Mouse (Mus musculus): ENCODE measurements around the gene Ampd3.
A peak's percentile ranks its signal among the peaks of the same experiment; 100 is the strongest.

Gene Ampd3

DNA sequence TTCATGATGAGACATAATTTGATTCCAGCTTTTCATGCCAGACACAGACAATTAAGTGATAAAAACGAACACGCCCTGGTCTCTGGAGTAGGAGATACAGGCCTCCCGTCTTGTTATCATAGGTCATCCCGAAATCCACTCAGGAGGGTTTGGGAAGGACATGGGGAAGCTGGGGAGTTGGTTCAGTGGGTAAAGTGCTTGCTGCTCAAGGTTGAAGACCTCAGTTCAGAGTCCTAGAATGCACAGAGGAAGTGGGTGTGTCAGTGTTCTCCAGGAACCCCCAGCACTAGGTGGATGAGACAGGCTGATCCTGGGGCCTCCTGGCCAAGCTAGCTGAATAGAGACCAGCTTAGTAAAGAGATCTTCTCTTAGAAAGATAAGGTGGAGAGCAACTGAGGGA, 2.9 kb downstream of the Ampd3 start:
- DNase-seq, result no peak

- DNase-seq, result no peak
Observed at GRCm38 (mm10) chr7:110772343-110772742, 4.3 kb downstream of the Ampd3 start.

GRCm38 (mm10) chr7:110773204-110774002, 5.4 kb downstream of the Ampd3 start:
- peak in 1 of 2 experiments; percentile 52 for DNase-seq

DNA sequence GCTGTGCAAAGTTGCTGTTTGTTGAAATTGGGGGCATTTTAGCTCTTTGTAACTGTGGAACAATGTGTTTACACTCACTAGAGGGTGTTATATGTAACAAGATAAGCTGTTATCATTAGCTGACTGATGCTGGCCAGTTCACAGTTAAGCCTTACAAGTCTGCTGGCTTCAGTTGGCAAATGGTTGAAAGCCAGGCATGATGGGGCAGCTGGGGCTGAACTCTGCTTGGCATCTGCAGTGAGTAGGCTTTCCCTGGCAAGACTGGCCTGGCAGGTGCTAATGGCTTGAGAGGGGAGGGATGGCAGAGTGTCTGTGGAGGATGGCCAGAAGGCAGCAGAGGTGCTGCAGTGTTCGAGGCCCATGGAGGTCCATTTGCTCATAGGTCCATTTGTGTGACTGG, 6.1 kb downstream of the Ampd3 start:
- DNase-seq, result no peak

DNA sequence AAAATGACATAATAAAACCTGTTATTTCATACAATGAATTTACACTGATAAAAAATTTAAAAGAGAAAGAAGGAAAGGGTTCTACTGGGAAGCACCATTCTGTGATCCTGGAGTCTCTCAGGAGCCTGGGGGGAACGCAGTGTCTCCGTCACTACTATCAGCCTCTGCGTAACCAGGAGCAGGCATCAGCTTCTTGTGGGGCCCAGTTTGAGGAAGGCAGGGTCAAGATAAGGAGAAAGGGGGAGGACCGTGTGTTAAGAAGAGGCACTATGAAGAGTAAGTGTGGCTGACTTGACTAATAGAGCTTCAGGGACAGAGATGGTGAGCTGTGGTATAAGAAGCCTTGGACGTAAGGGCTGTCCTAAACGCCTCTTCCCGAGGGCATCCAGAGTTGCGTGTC, 6.7 kb downstream of the Ampd3 start:
- no peak for DNase-seq

GRCm38 (mm10) chr7:110777146-110778001, 9.4 kb downstream of the Ampd3 start:
- DNase-seq, result peak in 1 of 2 experiments; percentile 43

- DNase-seq, result no peak
Observed at GRCm38 (mm10) chr7:110778933-110779332, 10.9 kb downstream of the Ampd3 start.

DNA sequence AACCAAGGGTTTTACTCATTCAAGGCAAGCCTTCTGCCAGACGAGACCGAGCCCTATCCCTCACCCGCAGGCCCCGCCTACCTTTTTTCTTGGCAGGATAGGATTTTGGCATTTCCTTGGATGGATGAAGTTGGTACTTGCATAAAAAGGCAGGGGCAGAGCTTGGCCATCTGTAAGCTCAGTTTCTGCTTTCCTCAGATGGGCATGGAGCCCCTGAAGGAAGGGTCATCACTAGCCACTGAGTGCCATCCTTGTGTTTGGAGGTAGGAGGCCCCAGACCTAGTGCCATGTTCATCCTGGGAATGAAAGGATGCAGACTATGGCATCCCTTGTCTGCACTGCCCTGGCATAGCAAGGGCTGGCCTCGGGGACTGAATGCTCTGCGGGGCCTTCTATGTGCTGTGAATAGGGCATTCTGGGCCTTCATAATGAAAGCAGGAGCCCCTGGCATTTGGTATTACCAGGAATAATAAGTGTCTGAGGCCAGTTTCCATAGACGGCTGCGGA, 11.7 kb downstream of the Ampd3 start:
- DNase-seq, result no peak

DNA sequence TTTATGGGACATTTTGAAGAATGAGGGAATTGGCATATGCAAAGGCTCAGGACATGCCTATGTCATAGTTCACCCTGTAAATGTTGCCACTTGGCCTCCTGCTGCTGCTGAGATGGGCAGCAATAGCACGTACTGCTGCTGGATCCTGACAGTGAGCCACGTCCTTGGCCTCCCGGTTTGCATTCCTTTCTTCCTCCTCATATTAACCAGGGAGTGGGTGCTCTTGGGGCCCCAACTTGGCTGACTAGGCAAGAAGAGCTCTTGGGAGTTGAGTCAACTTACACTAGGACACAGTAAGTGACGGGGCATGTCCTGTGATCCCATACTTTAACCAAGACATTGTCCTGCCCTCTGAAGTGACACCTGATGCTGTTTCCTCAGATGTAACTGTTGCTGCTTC, 12.5 kb downstream of the Ampd3 start:
- no peak for DNase-seq

DNA sequence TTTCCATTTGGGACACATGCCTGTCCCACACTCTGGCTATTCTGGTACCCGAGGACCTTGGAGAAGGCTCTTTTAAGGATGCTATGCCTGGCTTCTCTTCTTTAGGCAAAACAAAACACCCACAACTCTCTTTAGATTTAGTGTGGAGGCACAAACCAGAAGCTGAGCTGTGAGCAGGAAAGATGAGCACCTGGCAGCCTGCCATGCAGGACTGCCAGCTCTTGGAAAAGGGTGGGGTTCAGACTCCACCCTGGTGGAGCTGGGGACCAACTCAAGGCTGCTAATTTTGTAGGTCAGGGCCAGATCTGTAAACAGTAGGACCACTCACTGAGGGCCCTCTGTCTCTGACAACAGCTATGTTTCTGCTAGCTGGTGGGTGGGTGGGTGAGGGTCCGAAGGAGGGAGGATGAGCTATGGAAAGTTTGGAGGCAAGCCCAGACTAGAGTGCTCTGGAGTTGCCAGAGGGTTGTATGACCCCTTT, 13.3 kb downstream of the Ampd3 start:
- peak in 1 of 2 experiments; percentile 48 for DNase-seq

DNA sequence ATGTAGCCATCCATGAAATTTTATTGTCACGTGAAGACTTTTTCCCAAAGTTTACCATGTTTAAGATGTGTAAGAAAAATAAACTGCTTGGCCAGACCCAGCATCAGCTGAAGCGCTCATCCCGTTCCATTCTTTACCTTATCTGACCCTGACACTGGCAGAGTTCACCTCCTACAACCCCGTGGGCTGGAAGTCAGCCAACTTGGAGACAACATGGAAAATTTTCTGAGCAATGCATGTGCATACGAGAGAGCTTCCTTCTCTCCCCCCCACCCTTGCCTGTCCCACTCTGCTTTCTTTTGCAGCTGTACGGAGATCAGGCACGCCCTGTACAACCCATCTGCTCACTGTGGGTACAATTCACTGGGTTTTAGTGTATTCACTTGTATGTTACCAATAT, 14.1 kb downstream of the Ampd3 start:
- DNase-seq, result peak in 1 of 2 experiments; percentile 40

DNA sequence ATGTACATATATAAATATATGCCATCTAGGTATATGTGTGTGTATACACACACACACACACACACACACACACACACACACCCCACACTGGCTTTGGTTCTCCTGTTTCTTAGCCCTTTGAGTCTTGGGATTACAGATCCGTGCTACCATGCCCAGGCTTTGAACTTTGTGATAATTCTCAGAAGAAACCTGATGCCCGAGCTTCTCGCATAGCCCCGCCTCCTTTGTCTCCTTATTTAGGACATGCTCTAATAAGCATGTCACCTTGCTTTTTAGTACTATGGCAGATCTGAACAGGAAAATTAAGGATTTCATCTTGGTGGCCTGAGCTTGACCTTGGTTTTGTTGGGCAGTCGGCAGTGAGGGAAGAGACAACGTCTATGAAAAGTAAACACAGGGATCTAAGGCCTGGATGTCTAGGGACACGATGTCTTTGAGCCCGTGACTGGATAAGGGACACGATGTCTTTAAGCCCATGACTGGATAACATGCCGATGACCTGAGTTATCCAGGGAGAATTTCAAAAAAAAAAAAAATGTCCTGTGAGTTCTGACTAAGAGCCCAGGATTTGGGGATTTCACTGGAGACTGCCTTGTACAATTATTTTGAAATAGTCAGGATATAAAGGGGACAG, 15.0 kb downstream of the Ampd3 start:
- DNase-seq, result no peak

DNA sequence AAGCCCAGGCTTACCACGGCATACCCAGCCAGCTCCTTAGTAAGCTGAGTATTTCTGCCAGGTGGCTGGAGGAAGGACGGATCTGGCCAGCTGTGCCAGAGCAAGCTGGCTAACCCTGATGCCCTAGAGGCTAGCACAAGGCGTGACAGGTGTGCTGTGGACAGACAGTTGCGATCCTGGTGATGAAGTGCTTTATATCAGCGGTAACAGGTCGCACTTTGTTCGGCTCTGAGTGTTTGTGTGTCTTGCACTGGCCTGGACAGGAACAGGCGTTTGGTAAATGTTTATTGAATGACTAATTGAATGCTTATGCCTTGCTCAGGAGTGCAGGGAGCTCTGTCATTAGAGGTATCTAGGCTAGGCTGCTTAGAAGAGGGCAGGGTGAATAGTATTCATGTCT, 17.0 kb downstream of the Ampd3 start:
- DNase-seq, result no peak

GRCm38 (mm10) chr7:110785741-110786146, 17.7 kb downstream of the Ampd3 start:
- DNase-seq, result no peak

DNA sequence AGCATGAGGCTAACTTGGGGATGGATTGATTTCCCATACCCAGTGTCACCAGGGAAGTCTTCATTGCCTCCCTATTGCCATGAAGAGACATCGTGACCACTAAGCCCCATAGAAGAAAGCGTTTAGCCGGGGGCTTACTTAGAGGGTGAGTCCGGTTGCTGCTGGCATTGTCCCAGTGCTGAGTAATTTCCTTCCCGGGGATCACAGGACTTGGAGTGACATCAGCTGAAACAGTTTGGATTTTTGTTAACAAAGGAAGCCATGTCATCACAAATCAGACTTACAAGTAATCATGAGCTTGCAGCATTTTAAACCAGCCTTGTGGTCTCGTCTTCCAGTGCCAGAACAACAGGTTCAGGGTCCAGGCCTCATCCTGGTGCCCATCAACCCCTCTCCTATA, 19.3 kb downstream of the Ampd3 start:
- peak; percentile 70 to 72 for DNase-seq

DNA sequence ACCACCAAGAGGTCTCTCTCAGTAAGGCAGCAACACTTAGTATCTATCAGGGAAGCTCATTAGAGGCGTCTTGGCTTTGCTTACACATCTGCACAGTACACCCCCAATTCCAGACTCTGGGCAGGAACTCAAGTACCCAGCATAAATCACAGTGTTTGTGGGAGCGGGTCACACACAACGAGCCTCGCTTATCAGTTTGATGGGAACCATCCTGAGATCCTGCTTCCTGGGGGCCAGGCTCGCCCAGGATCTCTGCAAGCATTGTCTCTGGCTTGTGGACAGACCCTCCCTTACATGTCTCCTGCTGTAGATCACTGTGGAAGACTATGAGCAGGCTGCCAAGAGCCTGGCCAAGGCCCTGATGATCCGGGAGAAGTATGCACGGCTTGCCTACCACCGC, 22.9 kb downstream of the Ampd3 start:
- DNase-seq, result no peak

DNA sequence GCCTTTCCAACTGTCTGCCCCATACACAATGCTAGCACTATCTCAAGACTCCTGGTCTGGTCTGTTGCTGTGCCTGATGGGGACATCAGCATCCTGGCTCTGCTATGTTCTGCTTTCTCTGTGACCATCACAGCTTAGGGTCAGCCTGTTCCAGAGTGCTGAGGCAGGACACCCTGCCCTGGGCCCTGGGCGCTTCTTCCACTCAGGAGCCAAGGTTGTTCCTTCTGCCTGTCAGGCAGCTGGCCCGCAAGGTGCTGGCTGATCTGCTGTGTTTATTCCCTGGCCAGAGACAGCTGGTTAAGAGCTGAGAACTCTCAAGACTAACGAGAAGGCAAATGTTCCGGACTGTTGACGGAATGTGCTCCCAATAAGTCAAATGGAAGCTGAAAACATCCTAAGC, 24.2 kb downstream of the Ampd3 start:
- no peak for DNase-seq

DNA sequence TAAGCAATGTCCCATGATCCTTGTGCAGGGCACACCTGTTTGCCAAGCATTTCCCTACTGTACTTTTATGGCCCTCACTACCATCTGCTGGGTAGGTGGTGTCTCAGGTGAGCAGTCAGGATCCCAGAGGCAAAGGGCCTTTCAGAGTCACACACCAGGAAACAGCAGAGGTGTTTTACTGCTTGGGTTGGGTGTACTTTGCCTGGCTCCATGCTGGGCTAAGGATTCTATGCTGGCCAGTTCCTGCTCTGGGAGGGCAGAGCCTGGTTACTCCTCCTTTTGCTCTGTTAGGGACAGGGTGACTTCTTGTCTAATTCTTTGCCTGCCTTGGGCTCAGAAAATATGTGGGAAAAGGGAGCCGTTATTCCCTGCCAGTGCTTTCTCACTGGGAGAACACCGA, 24.8 kb downstream of the Ampd3 start:
- no peak for DNase-seq

GRCm38 (mm10) chr7:110794722-110795121, 26.7 kb downstream of the Ampd3 start:
- DNase-seq, result no peak

DNA sequence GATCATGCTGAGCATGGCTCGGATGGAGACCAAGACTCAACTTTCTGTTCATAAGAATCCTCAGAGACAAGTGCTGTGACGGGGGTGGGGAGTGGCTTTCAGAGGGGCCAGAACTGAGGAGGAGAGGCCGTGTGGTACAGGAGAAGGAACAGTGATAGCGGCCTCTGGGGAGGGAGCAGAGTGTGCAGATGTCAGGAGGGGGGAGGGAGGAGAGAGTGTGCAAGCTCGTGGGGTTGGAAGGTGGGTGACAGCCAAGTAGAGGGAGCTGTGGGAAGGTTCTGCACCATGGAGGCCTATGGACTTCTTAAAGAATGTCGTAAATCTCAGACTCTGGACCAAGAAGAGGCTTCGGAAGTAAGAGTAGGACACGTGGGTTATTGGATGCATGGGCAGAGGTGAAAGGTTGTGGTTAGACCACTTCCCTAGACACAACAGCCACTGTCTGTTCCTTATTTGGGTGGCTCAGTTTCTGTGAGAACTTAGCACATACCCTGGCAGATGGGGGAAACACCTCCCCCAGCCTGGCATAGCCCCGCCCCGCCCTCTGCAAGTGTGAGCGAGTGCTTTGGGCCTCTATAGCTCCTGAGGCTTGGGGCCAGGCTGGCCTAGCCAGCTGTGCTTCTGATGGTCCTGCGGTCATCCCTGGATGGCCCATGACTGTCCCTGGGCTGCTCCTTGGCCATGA, 28.5 kb downstream of the Ampd3 start:
- peak; percentile 69 to 72 for DNase-seq

DNA sequence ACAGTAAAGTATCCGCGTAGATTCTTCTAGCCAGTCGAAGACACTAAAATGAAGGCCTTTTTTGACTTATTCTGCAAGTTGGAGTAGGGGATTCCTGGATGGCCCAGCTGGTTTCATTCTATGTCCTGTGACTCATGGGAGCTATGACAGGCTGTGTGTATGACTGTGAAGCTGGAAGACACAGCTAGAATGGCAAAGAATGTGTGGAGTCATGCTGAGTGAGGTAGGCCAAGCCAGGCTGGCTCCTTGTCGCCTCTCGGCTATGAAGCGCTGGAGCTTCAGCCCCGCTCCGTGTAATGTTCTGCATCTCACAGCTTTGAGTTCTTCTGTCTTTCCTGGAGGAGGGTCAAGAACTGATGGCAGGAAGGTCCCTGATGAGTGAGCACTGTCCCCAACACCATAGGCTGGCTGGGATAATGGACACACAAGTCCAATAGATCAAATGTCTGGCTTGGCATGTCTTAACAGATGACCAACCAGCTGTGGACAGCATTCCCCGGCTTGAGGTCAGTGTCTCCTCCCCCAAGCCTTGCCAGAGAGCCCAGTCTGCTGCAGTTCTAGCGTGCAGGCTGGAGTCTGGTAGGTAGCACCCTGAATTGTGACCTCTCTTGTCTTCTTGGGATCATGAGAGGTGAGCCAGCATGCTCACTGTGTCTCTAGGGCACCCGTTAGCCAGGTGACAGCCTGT, 29.9 kb downstream of the Ampd3 start:
- DNase-seq, result no peak

DNA sequence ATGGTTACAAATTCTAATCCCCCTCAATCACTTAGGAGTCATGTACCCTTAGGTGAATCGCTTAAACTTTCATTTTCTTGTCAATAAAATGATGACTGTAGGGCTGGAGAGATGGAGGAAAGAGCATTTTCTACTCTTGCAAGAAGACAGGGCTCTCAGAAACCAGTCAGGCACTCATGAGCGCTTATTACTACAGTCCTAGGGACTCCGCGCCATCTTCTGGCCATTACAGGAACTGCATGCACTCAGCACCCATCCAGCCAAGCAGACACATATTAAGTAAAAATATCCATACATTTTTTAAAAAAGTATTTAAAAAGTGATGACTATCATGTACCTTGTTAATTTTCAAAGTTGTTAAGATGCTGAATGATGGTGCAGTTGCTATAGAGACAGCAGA, 33.0 kb downstream of the Ampd3 start:
- peak; percentile 73 to 86 for DNase-seq

All from lung, postnatal 4 days (tissue).